Mouse (Mus musculus) brain, adult 2 months (tissue): Measurements from ENCODE around the gene Dkc1.
A peak's percentile ranks its signal among the peaks of the same experiment; 100 is the strongest.

Experiments used
- DNase-seq: peaks from one replicate; pipeline ENCODE4 v3.0.0; 2011; ENCODE audit warnings: low read depth, low spot score

Gene Dkc1

DNA sequence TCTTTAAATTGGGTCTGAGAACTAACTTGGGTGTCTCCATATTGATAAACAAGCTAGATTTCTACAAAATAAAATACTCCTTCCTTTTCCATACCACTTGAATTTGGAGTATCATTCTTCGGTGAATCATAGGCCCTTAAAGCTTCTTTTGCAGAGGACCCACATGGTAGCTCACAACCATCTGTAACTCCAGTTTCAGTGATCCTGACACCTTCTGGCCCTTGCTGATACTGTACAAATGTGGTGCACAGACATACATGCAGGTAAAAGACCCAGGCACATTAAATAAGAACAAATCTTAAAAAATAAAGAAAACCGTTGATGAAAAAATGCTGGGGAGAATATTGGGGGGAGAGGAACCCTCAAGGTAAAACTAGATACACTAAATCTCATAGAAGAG, 42.5 kb downstream of the Dkc1 start:
- no peak for DNase-seq

- DNase-seq = peak; percentile 4
Observed at GRCm38 (mm10) chrX:75143124-75143555, 47.5 kb downstream of the Dkc1 start.

DNA sequence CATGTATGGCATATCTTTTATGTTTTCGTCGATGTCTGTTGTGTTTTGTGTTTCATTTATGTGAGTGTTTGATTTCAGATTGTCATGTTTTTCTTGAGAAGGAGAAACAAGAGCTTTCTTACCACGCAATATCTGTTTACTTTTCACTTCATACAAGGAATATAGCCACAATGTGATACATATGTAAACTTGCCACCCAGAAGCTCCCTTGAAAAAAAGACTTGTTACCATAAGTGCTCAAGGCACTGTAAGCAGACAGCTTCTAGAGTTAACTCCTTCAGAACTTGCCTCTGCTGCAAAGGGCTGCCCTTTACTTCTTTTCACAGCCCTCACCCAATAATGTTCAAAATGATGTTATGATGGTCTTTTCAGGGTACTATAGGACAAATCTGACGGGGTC, 52.8 kb downstream of the Dkc1 start:
- DNase-seq = no peak

GRCm38 (mm10) chrX:75150304-75150703, 54.6 kb downstream of the Dkc1 start:
- no peak for DNase-seq

DNA sequence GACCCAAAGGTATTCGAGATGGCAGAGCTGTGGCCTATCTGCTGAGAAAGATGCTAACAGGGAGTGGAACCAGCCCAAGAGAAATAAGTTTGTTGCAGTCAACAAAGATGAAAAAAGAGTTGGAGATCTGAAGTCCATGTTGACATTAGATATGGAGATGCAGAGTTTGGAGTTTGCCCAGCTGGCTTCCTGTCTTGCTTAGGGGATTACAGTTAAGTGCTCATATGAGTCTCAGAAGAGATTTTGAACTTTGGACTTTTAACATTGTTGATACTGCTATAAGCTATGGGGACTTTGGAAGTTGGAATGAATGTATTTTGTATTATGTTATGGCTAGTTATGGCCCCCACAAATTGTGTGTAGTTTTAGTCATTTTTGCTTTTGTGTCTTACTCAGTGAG, 56.6 kb downstream of the Dkc1 start:
- no peak for DNase-seq

DNA sequence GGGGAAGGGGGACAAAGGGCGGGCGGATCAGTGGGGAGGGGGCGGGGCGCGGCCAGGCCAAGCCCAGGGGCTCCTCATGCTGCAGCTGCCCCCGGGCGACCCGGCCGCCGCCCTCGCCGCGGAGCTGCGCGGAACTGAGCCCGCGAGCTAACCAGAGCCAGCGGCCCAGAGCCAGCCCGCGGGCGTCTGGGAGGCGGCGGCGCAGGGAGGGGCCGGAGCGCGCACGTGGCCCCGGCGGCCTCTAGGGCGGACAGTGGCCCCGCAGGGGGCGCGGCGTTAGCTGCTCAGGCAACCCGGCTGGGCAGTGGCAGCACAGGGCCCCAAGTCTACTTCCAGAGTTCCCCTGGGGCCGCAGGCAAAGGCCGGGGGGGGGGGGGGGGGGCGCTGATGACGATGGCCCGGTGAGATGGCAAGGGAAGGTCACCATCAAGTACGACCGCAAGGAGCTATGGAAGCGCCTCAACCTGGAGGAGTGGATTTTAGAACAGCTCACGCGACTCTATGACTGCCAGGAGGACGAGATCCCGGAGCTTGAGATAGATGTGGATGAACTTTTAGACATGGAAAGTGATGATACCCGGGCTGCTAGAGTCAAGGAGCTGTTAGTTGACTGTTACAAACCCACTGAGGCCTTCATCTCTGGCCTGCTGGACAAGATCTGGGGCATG, 60.1 kb downstream of the Dkc1 start:
- DNase-seq = peak; percentile 28
